Mouse (Mus musculus) G1E-ER4 (cell line): ENCODE data around the gene Fer1l5. TPM values are rescaled to one million over a fixed set of nuclear protein-coding genes. Genes with fewer than 3 reads are reported as not detected.

Experiments used
- GATA1 ChIP-seq: IDR thresholded peaks from one replicate; pipeline ENCODE4 v1.8.0; 2012; ENCODE audit warnings: low read length, inconsistent platforms
- polyA plus RNA-seq: library from polyadenylated mRNA; stranded (reverse); fragments of >175 nt; gene quantifications from 2 replicates; pipeline ENCODE4 v1.2.3, GENCODE M21; 2012

Fer1l5 gene
- polyA plus RNA-seq, result not detected in 2 replicates

- TF ChIP-seq GATA1, result peak; percentile 63
Measured at GRCm38 (mm10) chr1:36371934-36372845, at the start of gene Fer1l5. Fer1l5 (plus strand) TSS chr1:36372291.

- TF ChIP-seq GATA1, result no peak
Measured at GRCm38 (mm10) chr1:36323076-36323475, 49.0 kb upstream of the Fer1l5 start.

DNA sequence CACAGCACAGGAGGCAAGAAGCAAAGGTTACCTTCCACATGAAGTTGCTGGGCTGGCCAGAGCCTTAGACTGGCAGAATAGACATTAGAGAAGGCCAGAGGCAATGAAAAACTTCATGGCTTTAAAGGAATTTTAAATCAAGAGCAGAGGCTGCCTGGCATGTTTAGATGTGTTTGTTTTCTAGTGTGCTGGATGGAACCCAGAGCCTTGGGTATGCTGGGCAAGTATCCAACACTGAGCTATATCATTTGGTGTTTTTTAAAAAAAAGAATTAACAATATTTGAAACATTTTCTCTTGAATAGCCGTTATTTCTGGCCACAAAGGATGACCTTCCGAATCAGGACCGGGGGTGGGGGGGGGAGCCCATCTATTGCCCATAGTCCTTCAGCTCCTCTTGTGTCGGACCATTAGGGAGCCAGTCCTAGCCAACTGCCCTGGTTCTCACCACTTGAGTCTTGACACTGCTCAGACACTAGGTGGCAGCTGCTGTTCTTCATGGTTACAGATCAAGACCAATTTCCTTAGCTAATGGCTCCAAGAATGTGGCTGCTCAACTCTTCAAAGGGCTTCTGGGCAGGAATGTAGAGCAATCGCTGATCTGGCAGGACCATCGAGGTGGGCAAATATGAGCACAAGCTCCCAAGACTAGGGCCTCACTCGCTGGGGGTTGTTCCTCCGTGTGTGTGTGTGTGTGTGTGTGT is 48.2 kb upstream of the Fer1l5 start:
- no peak for TF ChIP-seq GATA1

GRCm38 (mm10) chr1:36325900-36326321 is 46.2 kb upstream of the Fer1l5 start:
- TF ChIP-seq GATA1, result no peak

DNA sequence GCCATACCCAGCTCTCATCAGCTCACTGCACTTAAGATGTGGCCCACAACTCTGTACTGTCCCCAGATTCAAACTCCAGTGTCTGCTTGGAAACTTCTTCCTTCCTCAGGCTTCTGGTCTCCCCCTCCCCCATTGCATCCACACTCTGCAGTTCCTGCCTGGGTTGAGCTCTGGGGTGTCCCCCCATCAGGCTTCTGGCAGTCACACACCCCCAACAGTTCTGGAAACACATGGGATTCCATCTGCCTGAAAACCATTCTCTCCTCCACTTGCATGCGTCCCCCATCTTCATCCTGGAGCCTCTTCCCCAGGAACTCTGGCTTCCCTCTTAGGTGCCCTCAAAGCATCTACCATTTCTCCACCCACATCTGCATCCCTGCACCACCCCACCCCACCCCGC is 45.3 kb upstream of the Fer1l5 start:
- TF ChIP-seq GATA1, result no peak

DNA sequence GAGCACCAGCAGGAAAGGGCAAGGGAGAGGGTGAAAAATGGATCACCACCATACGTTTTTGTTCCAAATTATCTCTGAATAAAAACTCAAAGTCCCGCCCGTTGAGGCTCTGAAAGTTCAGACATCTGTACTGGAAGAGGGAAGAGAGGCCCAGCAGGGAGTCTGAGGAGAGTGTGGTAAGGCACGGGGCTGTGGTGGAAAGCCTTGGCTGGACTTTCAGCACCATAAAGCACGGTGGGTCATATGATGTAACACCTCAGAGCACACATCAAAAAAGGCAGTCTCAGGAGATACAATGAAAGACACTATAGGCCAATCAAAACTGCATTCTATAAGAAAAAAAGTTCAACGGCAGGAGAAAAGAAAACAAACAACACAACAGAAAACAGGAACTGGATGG is 40.3 kb upstream of the Fer1l5 start:
- TF ChIP-seq GATA1, result no peak

GRCm38 (mm10) chr1:36332955-36333887 is 38.9 kb upstream of the Fer1l5 start:
- no peak for TF ChIP-seq GATA1

- no peak for TF ChIP-seq GATA1
Measured at GRCm38 (mm10) chr1:36342547-36342946, 29.5 kb upstream of the Fer1l5 start.

DNA sequence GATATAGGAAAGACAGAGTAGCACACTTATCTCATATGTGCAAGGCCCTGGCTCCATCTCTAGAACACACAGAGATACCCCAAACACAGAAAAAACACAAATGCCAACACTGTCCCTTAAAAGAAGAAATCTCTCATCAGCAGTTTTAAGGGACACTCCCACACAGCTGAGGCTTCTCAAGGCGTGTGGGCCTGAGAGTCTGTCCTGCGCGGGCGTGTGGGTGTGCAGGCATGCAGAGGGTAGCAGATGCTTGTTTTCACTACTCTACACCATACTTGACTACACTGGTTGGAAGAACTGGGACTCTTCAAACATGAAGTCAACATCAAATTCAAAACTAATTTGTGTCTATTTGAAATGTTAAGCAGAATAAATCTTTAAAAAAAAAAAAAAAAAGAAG is 19.7 kb upstream of the Fer1l5 start:
- TF ChIP-seq GATA1, result no peak

DNA sequence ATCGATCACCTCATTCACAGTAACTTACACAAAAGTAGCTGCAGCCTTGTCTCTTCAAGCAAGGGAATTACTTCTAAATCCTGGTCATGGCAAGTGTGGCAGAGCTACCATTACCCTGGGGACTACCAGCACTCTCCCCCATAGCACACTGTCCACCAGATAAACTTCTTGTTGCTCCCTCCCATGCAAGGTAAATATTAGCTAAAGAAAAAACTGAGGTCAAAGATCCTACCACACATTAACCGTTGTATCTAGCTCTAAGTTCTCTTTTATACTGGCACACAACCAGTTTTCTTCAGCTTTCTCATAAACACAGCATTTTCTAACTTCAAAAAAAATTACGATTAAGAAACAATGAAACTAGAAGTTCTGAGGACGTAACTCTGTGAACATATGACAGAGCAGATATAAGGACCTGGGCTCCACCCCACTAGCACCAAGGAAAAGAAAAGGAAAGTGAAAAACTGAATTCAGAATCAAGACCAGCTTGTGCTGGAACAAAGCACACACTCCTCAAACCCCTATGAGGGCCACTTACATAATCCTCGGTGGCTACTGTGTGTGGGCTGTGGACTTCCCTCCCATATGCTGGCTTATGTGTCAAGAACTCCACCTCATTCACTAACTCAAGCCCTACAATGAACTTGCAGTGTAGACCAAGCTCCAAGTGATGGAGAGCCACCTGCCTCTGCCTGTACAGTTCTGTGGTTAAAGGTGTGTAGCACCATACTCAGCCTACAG is 15.0 kb upstream of the Fer1l5 start:
- no peak for TF ChIP-seq GATA1

DNA sequence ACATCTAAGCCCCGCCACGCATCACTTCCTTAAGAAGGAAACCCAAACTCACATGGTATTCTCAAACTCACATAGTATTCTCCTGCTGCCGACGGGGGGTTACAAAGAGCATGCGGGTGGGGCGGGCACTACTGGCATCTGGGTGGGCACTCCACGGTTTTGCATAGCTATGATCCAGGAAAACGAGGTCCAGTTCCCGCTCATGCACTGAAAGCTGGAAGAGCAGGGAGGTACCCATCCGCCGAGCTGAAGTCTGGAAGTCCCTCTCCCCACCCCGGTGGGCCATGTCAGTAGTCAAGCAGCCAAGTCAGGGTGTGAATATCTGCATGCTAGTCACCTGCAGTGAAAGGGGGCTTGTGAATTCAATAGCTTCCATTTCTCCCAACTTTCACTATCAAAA is 4.4 kb upstream of the Fer1l5 start:
- TF ChIP-seq GATA1, result no peak

DNA sequence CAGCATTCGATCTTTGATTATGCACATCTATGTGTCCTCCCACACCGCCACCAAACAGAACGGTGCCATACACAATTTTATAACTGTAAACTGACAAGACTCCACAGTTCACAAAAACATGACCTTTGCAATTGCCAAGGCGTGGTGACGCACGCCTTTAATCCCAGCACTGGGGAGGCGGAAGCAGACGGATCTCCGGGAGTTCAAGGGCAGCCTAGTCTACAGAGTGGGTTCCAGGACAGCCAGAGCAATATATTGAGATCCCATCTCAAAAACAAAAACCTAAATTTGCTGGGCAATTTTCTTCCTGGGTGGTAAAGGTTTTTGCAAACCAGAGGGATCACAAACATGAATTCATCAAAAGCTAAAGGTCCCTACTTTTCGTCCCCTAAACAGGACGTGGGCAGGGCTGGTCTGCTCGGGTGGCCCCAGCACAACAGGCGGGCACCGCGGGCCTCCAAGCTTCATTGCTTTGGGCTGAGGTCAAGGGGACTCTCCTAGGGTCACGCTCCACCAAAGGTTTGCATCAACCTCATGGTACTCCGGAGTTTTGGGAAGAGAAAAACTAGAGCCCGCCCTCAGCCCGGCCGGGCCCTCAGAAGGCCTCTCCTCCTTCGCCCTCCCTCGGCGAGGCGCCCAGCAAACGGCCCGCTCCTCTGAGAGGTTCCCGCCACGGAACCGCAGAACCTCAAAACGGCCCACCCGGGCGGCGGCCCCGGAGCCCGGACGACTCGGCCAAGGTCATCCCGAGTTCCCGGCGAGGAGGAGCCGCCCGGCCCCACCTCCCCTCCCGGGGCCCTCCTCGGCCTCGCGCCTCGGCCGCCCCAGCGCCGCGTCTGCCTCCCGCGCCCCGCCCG is 3.8 kb upstream of the Fer1l5 start:
- TF ChIP-seq GATA1, result no peak

- no peak for TF ChIP-seq GATA1
Measured at GRCm38 (mm10) chr1:36368969-36369645, 3.0 kb upstream of the Fer1l5 start, which contains the start of gene Kansl3. Kansl3 (minus strand) TSS chr1:36369181.

- TF ChIP-seq GATA1, result no peak
Measured at GRCm38 (mm10) chr1:36370918-36371317, 1.2 kb upstream of the Fer1l5 start.
